Mouse (Mus musculus): ENCODE results near the gene Abl1. TPM values are rescaled to one million over a fixed set of nuclear protein-coding genes. Genes with fewer than 3 reads are reported as not detected.

The Abl1 gene
- polyA plus RNA-seq, 1 experiment from 2014 or later: 31.3 TPM

DNA sequence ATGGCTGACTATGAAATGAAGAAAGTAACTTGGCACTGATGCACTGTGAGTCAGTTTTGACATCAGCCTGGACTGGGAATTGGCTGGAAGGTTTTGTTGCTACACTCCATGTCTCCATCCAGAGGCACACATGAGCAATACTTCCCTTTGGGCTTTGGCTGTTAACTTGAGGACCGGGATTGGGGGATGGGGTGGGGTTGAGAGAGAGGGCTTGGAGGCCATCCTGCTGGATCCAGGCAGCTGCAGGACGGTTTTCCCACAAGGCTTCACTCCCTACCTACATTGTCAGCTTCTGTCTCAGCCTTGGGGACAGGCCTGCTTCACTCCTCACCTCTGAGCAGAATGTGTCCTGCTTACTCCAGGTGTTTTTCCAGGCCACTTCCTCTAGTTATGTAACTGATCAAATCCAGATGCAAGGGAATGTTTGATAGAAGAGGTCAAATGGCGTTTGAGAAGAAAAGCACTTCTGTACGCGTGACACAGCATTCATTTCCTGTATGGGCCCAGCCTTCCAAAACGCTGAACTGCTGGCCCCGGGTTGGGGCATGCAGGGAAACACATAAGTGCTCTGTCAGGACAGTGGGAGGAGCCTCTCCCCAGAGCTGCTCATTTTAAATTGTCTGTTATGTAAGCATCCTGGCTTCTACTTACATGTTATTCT is 82.7 kb downstream of the Abl1 start:
- Histone ChIP-seq H3K36me3 (no peaks in the 10 kb centered on the region), H3K4me2 (replicated peaks) (peak overlapping the region; percentile 34), H3K27me3 (replicated peaks) (no peaks in the 10 kb centered on the region), H3K4me3 (replicated peaks) (no peak overlapping the region), H3K4me1 (replicated peaks) (peaks cover 54% of the 10 kb centered on the region), H3K9me3 (no peaks in the 10 kb centered on the region), H3K9ac (0 out of 2 replicates have a peak overlapping the region, but pooled peaks have one; percentile 1), H3K27ac (peak overlapping the region; percentile 91)
- peak; percentile 72 for ATAC-seq
- 15% methylated on average over 7 of the region's 7 CpGs for WGBS

DNA sequence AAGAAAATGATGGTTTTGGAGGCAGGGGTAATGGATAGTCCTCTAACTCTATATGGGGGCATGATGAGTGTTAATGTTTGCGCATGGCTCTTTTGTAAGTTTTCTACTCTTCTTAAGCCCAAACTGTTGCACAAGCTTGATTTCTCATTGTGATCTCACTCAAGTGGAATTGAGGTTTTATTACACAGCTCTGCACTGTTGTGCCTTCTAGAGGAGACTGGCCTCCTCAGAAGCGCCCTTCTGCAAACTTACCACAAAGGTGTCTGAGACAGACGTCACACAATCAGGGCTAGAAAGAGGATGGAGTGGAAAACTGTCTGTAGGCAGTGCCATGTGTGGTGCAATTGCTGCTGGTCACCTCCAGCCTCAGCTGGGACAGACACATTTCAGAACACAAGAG is 88.3 kb downstream of the Abl1 start:
- H3K4me1 ChIP-seq (replicated peaks): peaks cover 7% of the 10 kb centered on the region
- no peaks in the 10 kb centered on the region for H3K27me3 ChIP-seq (replicated peaks)
- no peak for ATAC-seq
- H3K9me3 ChIP-seq: no peaks in the 10 kb centered on the region
- H3K4me2 ChIP-seq (replicated peaks): no peak overlapping the region
- peaks cover 32% of the 10 kb centered on the region for H3K36me3 ChIP-seq
- H3K27ac ChIP-seq: no peak overlapping the region
- H3K4me3 ChIP-seq (replicated peaks): no peak overlapping the region
- no peak overlapping the region for H3K9ac ChIP-seq
- 95% methylated on average over 3 of the region's 3 CpGs for WGBS

- 90% methylated on average over 2 of the region's 2 CpGs for WGBS
- Histone ChIP-seq H3K27me3 (replicated peaks) (no peaks in the 10 kb centered on the region), H3K9ac (no peak overlapping the region), H3K4me3 (replicated peaks) (no peak overlapping the region), H3K4me2 (replicated peaks) (no peak overlapping the region), H3K4me1 (replicated peaks) (no peaks in the 10 kb centered on the region), H3K36me3 (peaks cover 41% of the 10 kb centered on the region), H3K9me3 (no peaks in the 10 kb centered on the region), H3K27ac (no peak overlapping the region)
- no peak for ATAC-seq
Measured at GRCm38 (mm10) chr2:31779258-31779657, 91.1 kb downstream of the Abl1 start.

DNA sequence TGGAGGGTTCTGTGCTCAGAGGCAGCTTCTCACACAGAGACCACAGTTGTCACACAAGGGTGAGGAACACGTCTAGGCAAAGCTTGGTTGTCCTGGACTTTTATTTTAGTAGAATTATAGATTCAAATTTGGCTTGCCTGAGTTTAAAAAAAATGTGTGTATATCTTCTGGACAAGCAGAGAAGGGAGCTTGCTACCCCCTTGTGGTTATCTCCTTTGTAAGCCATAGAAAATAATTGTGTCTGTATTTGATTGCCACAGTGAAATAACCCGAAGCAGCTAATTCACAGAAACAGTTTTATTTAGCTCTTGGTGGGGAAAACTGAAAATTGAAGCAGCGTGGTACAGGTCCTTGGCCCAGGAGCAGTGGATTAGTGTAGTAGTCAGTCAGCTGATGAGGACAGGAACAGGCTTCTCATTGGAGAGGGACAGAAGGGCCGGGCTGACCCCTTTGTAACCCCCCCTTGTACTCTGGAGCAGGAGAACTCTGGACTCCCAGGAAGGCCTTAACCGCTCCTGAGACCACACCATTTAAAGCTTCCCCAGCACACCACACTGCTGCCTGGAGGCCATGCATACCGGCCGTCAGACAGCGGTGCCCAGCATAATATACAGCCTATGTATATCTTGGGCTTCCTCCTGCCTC is 94.9 kb downstream of the Abl1 start:
- no peaks in the 10 kb centered on the region for H3K4me1 ChIP-seq (replicated peaks)
- 59% methylated on average over 8 of the region's 8 CpGs for WGBS
- H3K4me2 ChIP-seq (replicated peaks): no peak overlapping the region
- peaks cover 61% of the 10 kb centered on the region for H3K36me3 ChIP-seq
- H3K27ac ChIP-seq: no peak overlapping the region
- no peak for ATAC-seq
- no peaks in the 10 kb centered on the region for H3K9me3 ChIP-seq
- H3K4me3 ChIP-seq (replicated peaks): no peak overlapping the region
- H3K9ac ChIP-seq: no peak overlapping the region
- no peaks in the 10 kb centered on the region for H3K27me3 ChIP-seq (replicated peaks)

DNA sequence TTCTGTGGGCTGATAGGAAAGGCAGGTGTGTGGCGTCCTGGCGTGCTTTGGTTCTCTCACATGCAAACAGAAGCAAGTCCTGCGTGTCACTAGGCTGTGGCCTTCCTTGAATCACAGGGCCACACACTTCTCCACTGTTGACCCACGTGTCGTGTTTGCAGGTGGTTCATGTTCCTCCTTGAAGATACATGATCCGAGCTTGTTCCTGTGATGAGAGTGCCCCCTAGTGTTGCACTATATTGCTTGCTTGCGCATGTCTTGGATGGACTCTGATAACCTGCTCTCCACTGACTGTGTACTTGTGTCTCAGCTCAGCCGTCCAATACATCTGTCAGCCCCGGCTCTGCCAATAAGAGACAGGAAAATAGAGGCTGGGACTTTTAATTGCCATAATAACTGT is 96.9 kb downstream of the Abl1 start:
- H3K9ac ChIP-seq: no peak overlapping the region
- H3K27me3 ChIP-seq (replicated peaks): no peaks in the 10 kb centered on the region
- no peak overlapping the region for H3K27ac ChIP-seq
- no peaks in the 10 kb centered on the region for H3K9me3 ChIP-seq
- peaks cover 54% of the 10 kb centered on the region for H3K36me3 ChIP-seq
- WGBS: 36% methylated on average over 9 of the region's 9 CpGs
- H3K4me1 ChIP-seq (replicated peaks): no peaks in the 10 kb centered on the region
- ATAC-seq: peak; percentile 69
- H3K4me3 ChIP-seq (replicated peaks): no peak overlapping the region
- no peak overlapping the region for H3K4me2 ChIP-seq (replicated peaks)

GRCm38 (mm10) chr2:31787029-31787428 is 98.9 kb downstream of the Abl1 start:
- Histone ChIP-seq H3K4me1 (replicated peaks) (no peaks in the 10 kb centered on the region), H3K9ac (no peak overlapping the region), H3K27me3 (replicated peaks) (no peaks in the 10 kb centered on the region), H3K4me3 (replicated peaks) (no peak overlapping the region), H3K36me3 (peaks cover 52% of the 10 kb centered on the region), H3K4me2 (replicated peaks) (no peak overlapping the region), H3K27ac (no peak overlapping the region), H3K9me3 (no peaks in the 10 kb centered on the region)
- 0 out of 2 replicates have a peak, but pooled peaks have one; percentile 51 for ATAC-seq
- WGBS: 19% methylated on average over 7 of the region's 7 CpGs

- ATAC-seq: no peak
- H3K4me3 ChIP-seq (replicated peaks): no peak overlapping the region
- no peaks in the 10 kb centered on the region for H3K9me3 ChIP-seq
- no peak overlapping the region for H3K27ac ChIP-seq
- 60% methylated on average over 3 of the region's 3 CpGs for WGBS
- no peaks in the 10 kb centered on the region for H3K4me1 ChIP-seq (replicated peaks)
- peaks cover 58% of the 10 kb centered on the region for H3K36me3 ChIP-seq
- H3K9ac ChIP-seq: no peak overlapping the region
- H3K4me2 ChIP-seq (replicated peaks): no peak overlapping the region
- no peaks in the 10 kb centered on the region for H3K27me3 ChIP-seq (replicated peaks)
Measured at GRCm38 (mm10) chr2:31788227-31788626, 100.1 kb downstream of the Abl1 start.

DNA sequence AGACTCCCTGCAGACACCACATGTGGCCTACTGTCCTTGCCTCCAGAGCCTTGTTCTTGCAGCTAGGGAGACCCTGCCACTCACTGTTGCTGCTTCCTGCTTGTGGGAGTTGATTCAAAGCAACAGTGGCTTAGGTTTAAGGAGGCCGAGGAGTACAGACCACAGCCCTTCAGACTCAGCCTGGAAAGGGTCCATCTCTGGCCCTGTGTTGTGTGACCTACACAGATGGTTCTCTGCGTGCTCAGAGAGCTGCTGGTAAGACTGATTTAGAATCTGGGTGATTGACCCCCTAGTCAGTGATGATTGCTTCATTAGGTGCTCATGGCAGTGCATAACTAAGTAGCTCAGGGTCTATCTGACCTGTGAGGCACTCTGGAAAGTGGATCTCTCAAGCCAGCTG is 101.0 kb downstream of the Abl1 start:
- 91% methylated on average over 2 of the region's 2 CpGs for WGBS
- H3K9ac ChIP-seq: no peak overlapping the region
- no peak overlapping the region for H3K4me3 ChIP-seq (replicated peaks)
- H3K36me3 ChIP-seq: peaks cover 61% of the 10 kb centered on the region
- H3K27me3 ChIP-seq (replicated peaks): no peaks in the 10 kb centered on the region
- no peak overlapping the region for H3K4me2 ChIP-seq (replicated peaks)
- ATAC-seq: no peak
- H3K9me3 ChIP-seq: no peaks in the 10 kb centered on the region
- H3K27ac ChIP-seq: no peak overlapping the region
- no peaks in the 10 kb centered on the region for H3K4me1 ChIP-seq (replicated peaks)

DNA sequence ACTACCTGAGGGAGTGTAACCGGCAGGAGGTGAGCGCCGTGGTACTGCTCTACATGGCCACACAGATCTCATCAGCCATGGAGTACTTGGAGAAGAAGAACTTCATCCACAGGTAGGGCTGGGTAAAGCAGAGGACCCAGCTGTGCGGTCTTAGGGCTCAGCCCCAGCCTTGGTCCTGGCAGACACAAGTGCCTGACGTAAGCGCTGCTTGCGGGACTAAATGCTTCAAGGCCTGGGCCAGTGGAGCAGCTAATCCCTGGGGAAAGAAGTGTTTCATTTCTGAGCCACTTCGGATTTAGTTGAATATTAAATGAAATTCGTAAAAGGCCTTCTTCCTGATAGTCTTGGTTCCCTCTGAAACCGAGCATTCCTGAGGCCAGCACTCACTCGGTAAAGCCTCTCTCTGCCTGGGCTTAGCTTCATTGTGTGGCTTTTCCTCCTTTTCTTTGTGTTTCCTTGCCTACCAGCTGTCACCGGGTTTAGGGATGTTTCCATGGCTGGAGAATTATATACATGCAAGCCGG is 102.6 kb downstream of the Abl1 start:
- Histone ChIP-seq H3K27me3 (replicated peaks) (no peaks in the 10 kb centered on the region), H3K4me2 (replicated peaks) (no peak overlapping the region), H3K9ac (no peak overlapping the region), H3K4me1 (replicated peaks) (no peaks in the 10 kb centered on the region), H3K27ac (no peak overlapping the region), H3K36me3 (peaks cover 57% of the 10 kb centered on the region), H3K4me3 (replicated peaks) (no peak overlapping the region), H3K9me3 (no peaks in the 10 kb centered on the region)
- no peak for ATAC-seq
- 88% methylated on average over 13 of the region's 13 CpGs for WGBS

DNA sequence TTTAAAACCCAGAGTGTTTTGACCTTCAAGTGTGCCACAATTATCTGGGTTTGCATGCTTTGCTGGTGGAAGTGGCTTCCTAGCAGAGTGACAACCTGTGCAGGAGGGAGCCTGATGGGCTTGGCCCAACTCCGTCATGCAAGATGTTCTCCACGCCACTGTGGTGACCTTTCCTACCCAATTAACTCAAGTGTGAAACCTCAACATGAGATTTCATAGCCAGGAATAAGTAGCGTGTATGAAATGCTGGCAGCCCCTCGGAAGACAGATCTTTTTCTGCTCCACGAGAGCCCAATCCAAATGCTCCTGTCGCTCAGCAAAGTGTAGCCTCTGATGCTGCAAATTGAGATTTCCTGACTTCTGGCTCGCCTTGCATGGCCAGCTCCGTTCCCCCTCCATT is 103.1 kb downstream of the Abl1 start:
- ATAC-seq: no peak
- H3K4me3 ChIP-seq (replicated peaks): no peak overlapping the region
- no peak overlapping the region for H3K9ac ChIP-seq
- no peaks in the 10 kb centered on the region for H3K9me3 ChIP-seq
- H3K4me2 ChIP-seq (replicated peaks): no peak overlapping the region
- no peak overlapping the region for H3K27ac ChIP-seq
- whole genome bisulfite sequencing: 92% methylated on average over 8 of the region's 8 CpGs
- H3K4me1 ChIP-seq (replicated peaks): no peaks in the 10 kb centered on the region
- peaks cover 56% of the 10 kb centered on the region for H3K36me3 ChIP-seq
- no peaks in the 10 kb centered on the region for H3K27me3 ChIP-seq (replicated peaks)

- H3K9ac ChIP-seq: no peak overlapping the region
- 73% methylated on average over 6 of the region's 6 CpGs for WGBS
- H3K27me3 ChIP-seq (replicated peaks): no peaks in the 10 kb centered on the region
- no peaks in the 10 kb centered on the region for H3K4me1 ChIP-seq (replicated peaks)
- no peak overlapping the region for H3K4me2 ChIP-seq (replicated peaks)
- no peaks in the 10 kb centered on the region for H3K9me3 ChIP-seq
- no peak overlapping the region for H3K4me3 ChIP-seq (replicated peaks)
- H3K36me3 ChIP-seq: peaks cover 65% of the 10 kb centered on the region
- no peak for ATAC-seq
- no peak overlapping the region for H3K27ac ChIP-seq
Measured at GRCm38 (mm10) chr2:31792611-31793010, 104.4 kb downstream of the Abl1 start.

DNA sequence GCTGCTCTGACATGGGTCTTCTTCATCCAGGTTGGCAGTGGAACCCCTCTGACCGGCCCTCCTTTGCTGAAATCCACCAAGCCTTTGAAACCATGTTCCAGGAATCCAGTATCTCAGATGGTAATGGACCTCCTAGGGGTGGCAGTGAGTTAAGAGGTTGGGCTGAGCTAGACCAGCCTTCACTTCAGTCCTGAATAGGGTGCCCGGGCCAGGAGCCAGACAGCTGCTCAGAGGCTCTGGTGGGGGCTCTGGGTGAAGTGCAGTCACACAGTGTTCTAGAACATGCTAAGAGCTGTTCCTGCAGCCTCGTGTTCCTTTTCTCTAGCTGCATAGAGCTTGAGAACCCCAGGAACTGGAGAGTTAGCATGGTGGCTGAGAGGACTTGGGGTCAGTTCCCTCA is 108.8 kb downstream of the Abl1 start:
- H3K36me3 ChIP-seq: peaks cover 76% of the 10 kb centered on the region
- H3K27ac ChIP-seq: no peak overlapping the region
- H3K27me3 ChIP-seq (replicated peaks): no peaks in the 10 kb centered on the region
- H3K4me1 ChIP-seq (replicated peaks): no peaks in the 10 kb centered on the region
- no peaks in the 10 kb centered on the region for H3K9me3 ChIP-seq
- no peak overlapping the region for H3K4me3 ChIP-seq (replicated peaks)
- ATAC-seq: no peak
- 90% methylated on average over 3 of the region's 3 CpGs for WGBS
- no peak overlapping the region for H3K4me2 ChIP-seq (replicated peaks)
- H3K9ac ChIP-seq: no peak overlapping the region

- Histone ChIP-seq H3K9me3 (no peaks in the 10 kb centered on the region), H3K4me2 (replicated peaks) (no peak overlapping the region), H3K9ac (no peak overlapping the region), H3K27ac (no peak overlapping the region), H3K4me3 (replicated peaks) (no peak overlapping the region), H3K27me3 (replicated peaks) (no peaks in the 10 kb centered on the region), H3K36me3 (peaks cover 61% of the 10 kb centered on the region), H3K4me1 (replicated peaks) (no peaks in the 10 kb centered on the region)
- 85% methylated on average over 9 of the region's 9 CpGs for WGBS
- no peak for ATAC-seq
Measured at GRCm38 (mm10) chr2:31801416-31801815, 113.2 kb downstream of the Abl1 start.
